Mouse (Mus musculus) thymus, adult 2 months (tissue): Measurements from ENCODE around the gene Trhde. TPM values are rescaled to one million over a fixed set of nuclear protein-coding genes. Genes with fewer than 3 reads are reported as not detected.

ENCODE experiments used
- DNase-seq: peaks from one replicate; pipeline ENCODE4 v3.0.0; 2021
- H3K27ac ChIP-seq: fragments of 200-500 bp; 2 replicates; pipeline ENCODE4 v1.5.1; 2012; ENCODE audit warnings: low read length, control low read depth; ENCODE audit not compliant: control insufficient read depth, insufficient read depth
- H3K27me3 ChIP-seq: fragments of 200-500 bp; 2 replicates; pipeline ENCODE4 v1.6.1; 2012; ENCODE audit warnings: mild to moderate bottlenecking, low read length, moderate library complexity, mixed read lengths; ENCODE audit not compliant: control insufficient read depth, insufficient read depth
- H3K36me3 ChIP-seq: fragments of 200-500 bp; 2 replicates; pipeline ENCODE4 v1.6.1; 2012; ENCODE audit warnings: mild to moderate bottlenecking, low read length, moderate library complexity; ENCODE audit not compliant: control insufficient read depth, insufficient read depth
- H3K4me1 ChIP-seq: fragments of 200-500 bp; replicated peaks from 2 replicates; pipeline ENCODE4 v1.6.1; 2012; ENCODE audit warnings: low read length; ENCODE audit not compliant: control insufficient read depth, insufficient read depth
- H3K4me3 ChIP-seq: fragments of 200-500 bp; 2 replicates; pipeline ENCODE4 v1.5.1; 2012; ENCODE audit warnings: mild to moderate bottlenecking, low read length, control low read depth, moderate library complexity; ENCODE audit not compliant: control insufficient read depth, insufficient read depth
- CTCF ChIP-seq: fragments of 200-500 bp; IDR thresholded peaks from 2 replicates; pipeline ENCODE4 v1.5.1; 2012; ENCODE audit warnings: mild to moderate bottlenecking, control low read depth, low read length, moderate library complexity, borderline replicate concordance; ENCODE audit not compliant: control insufficient read depth, poor library complexity, insufficient read depth; ENCODE audit errors: extremely low read depth
- POLR2A ChIP-seq: fragments of 200-500 bp; IDR thresholded peaks from 2 replicates; pipeline ENCODE4 v1.6.1; 2012; ENCODE audit warnings: mild to moderate bottlenecking, low read length, control low read depth, moderate library complexity; ENCODE audit not compliant: control insufficient read depth, poor library complexity, insufficient read depth; ENCODE audit errors: extremely low read depth
- WGBS: fragments of 180-500 bp; shearing (Covaris S2); methylation state at CpG from one replicate; pipeline ENCODE4 v1.1.7; 2018; 5-methylcytosine and 5-hydroxymethylcytosine counted together
- polyA plus RNA-seq: library from polyadenylated mRNA; depleted of rRNA; stranded (reverse); fragments of >200 nt; gene quantifications from 2 replicates; pipeline ENCODE4 v1.2.3, GENCODE M21; 2012

Trhde gene
- polyA plus RNA-seq, 1 experiment, result 0.09 TPM

- no peak overlapping the region for H3K27ac ChIP-seq
- no peaks in the 10 kb centered on the region for H3K4me1 ChIP-seq
- H3K27me3 ChIP-seq, result no peaks in the 10 kb centered on the region
- no peaks in the 10 kb centered on the region for H3K36me3 ChIP-seq
- no peak overlapping the region for H3K4me3 ChIP-seq
- DNase-seq, result no peak
- TF ChIP-seq CTCF (no peak), POLR2A (no peak)
- 79% methylated on average over 2 of the region's 2 CpGs for WGBS
Observed at GRCm38 (mm10) chr10:114578926-114579325, 223.2 kb downstream of the Trhde start.

- no peak for DNase-seq
- WGBS, result 90% methylated on average over 1 of the region's 1 CpGs
- no peak overlapping the region for H3K4me3 ChIP-seq
- no peaks in the 10 kb centered on the region for H3K4me1 ChIP-seq
- H3K27ac ChIP-seq, result no peak overlapping the region
- no peaks in the 10 kb centered on the region for H3K27me3 ChIP-seq
- H3K36me3 ChIP-seq, result no peaks in the 10 kb centered on the region
- no peak for TF ChIP-seq CTCF
- no peak for TF ChIP-seq POLR2A
Observed at GRCm38 (mm10) chr10:114567891-114568290, 234.2 kb downstream of the Trhde start.

GRCm38 (mm10) chr10:114509186-114509585 is 292.9 kb downstream of the Trhde start:
- no peak overlapping the region for H3K27ac ChIP-seq
- no peak overlapping the region for H3K4me3 ChIP-seq
- TF ChIP-seq POLR2A (no peak), CTCF (no peak)
- no peaks in the 10 kb centered on the region for H3K4me1 ChIP-seq
- WGBS, result 76% methylated on average over 1 of the region's 1 CpGs
- DNase-seq, result no peak
- H3K27me3 ChIP-seq, result no peaks in the 10 kb centered on the region
- no peaks in the 10 kb centered on the region for H3K36me3 ChIP-seq

GRCm38 (mm10) chr10:114488806-114489205 is 313.3 kb downstream of the Trhde start:
- TF ChIP-seq POLR2A, result no peak
- TF ChIP-seq CTCF, result no peak
- WGBS, result 92% methylated on average over 4 of the region's 4 CpGs

DNA sequence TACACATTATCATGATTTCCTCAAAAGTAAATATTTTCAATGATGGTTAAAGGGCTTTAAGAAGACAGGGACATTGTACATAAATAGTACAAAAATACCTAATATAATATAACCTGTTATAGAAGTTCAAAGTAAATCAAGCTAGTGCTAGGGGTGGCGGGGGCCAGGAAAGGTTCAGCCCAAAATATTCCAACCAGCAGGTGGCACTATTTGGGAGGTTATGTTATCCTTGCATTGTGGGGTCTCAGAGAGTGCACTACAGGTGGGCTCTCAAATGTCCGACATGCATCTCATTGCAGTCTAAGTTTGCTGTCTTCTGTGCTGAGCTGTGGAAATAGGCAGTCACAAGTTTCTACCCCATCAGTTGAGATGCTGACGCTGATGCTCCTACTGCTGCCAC is 346.5 kb downstream of the Trhde start:
- Histone ChIP-seq H3K36me3 (no peaks in the 10 kb centered on the region), H3K27ac (no peak overlapping the region), H3K4me1 (no peaks in the 10 kb centered on the region), H3K4me3 (no peak overlapping the region), H3K27me3 (no peaks in the 10 kb centered on the region)
- no peak for DNase-seq
- 80% methylated on average over 3 of the region's 3 CpGs for WGBS
- TF ChIP-seq CTCF (no peak), POLR2A (no peak)

More at GRCm38 (mm10) chr10:114488806-114489205, 313.3 kb downstream of the Trhde start:
- no peak for DNase-seq
- Histone ChIP-seq H3K36me3 (no peaks in the 10 kb centered on the region), H3K4me3 (no peak overlapping the region), H3K27me3 (no peaks in the 10 kb centered on the region), H3K27ac (no peak overlapping the region), H3K4me1 (no peaks in the 10 kb centered on the region)

DNA sequence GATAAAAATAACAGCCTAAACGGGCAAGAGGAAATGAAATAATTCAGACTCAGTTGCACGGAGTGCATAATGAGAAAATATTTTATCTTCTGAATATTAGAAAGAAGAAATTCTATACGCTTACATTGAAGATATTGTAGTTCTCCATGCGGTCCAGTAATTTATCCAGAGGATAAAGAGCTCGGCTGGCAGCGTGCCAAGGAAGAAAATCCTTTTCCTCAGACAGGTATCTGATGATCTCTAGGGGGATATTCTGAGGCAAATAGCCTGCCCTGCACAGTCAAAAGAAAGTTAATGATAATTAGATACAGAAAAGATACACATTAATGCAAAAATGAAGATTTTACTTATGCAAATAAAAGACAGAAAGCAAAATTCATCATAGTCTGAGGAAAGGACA is 354.0 kb downstream of the Trhde start:
- no peaks in the 10 kb centered on the region for H3K36me3 ChIP-seq
- 88% methylated on average over 6 of the region's 6 CpGs for WGBS
- TF ChIP-seq CTCF, result no peak
- TF ChIP-seq POLR2A, result no peak
- DNase-seq, result no peak
- no peaks in the 10 kb centered on the region for H3K27me3 ChIP-seq
- no peak overlapping the region for H3K27ac ChIP-seq
- no peaks in the 10 kb centered on the region for H3K4me1 ChIP-seq
- no peak overlapping the region for H3K4me3 ChIP-seq

DNA sequence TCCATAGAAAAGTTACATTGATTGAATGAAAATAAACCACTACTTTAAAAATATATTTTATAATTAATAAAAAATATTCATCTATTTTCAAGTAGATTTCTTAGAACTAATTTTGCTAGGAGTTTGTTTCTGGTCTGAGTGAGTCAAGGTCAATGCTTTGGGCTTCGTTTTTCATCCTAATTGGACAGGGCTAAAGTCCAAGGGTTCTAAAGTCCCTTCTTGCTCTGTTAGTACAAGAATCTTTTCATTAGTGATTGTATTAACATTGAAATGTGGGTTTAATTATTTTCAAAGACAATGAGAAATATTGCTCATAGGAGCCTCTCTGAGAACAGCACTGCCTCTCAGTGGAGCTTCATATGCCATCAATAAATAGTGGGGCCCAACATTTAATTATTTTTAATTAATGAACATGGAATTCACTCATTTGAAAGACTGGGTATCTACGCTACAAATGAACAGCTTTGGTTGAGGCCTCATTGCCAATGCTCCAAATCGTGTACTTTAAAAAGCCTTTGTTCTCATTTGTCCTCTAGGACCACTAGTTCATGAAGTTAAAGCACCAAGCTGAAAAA is 383.1 kb downstream of the Trhde start:
- H3K36me3 ChIP-seq, result no peaks in the 10 kb centered on the region

More for the DNA sequence above, 383.1 kb downstream of the Trhde start:
- Histone ChIP-seq H3K4me1 (no peaks in the 10 kb centered on the region), H3K4me3 (no peak overlapping the region), H3K27ac (no peak overlapping the region), H3K27me3 (no peaks in the 10 kb centered on the region)
- 67% methylated on average over 3 of the region's 3 CpGs for whole genome bisulfite sequencing
- TF ChIP-seq POLR2A, result no peak
- TF ChIP-seq CTCF, result no peak
- no peak for DNase-seq
